Mouse (Mus musculus) c-Kit-positive CD71-positive TER-119-positive erythroid progenitor cells, embryonic 14.5 days (primary cell): Measurements from ENCODE around the gene Islr.
"Not testable (repeated sequence)": the region's sequence is repeated elsewhere in the genome, so short reads cannot be mapped to it uniquely, and the experiment has no call there.

Source experiments
- DNase-seq: peaks from one replicate; pipeline ENCODE4 v3.0.0-alpha.2; 2013; ENCODE audit warnings: low spot score

Islr gene

GRCm38 (mm10) chr9:58203516-58204447, at the start of gene Islr, which contains the start of gene Islr2:
Gene Islr, minus strand, starts transcription at chr9:58204306.
Gene Islr2, minus strand, starts transcription at chr9:58204319.
- DNase-seq = no peak

GRCm38 (mm10) chr9:58253805-58254122, 49.7 kb upstream of the Islr start:
- not testable (repeated sequence) for DNase-seq

- DNase-seq = peak; percentile 92
Measured at GRCm38 (mm10) chr9:58253033-58253804, 49.1 kb upstream of the Islr start, which contains the start of gene Stoml1. Gene Stoml1, plus strand, starts transcription at chr9:58253164.

GRCm38 (mm10) chr9:58250730-58251129, 46.6 kb upstream of the Islr start:
- DNase-seq = not testable (repeated sequence)

- no peak for DNase-seq
Measured at GRCm38 (mm10) chr9:58250322-58250721, 46.2 kb upstream of the Islr start.

GRCm38 (mm10) chr9:58249592-58250192, 45.6 kb upstream of the Islr start, which contains the start of gene Pml:
Gene Pml, minus strand, starts transcription at chr9:58249786.
- peak; percentile 78 for DNase-seq

GRCm38 (mm10) chr9:58248746-58249413, 44.8 kb upstream of the Islr start:
- DNase-seq = peak; percentile 31

GRCm38 (mm10) chr9:58247064-58247759, 43.1 kb upstream of the Islr start:
- peak; percentile 83 for DNase-seq

- peak; percentile 77 for DNase-seq
Measured at GRCm38 (mm10) chr9:58246083-58246591, 42.0 kb upstream of the Islr start.

- DNase-seq = no peak
Measured at GRCm38 (mm10) chr9:58243696-58244095, 39.6 kb upstream of the Islr start.

GRCm38 (mm10) chr9:58242696-58243095, 38.6 kb upstream of the Islr start:
- DNase-seq = no peak

GRCm38 (mm10) chr9:58241780-58242485, 37.8 kb upstream of the Islr start:
- no peak for DNase-seq

GRCm38 (mm10) chr9:58234502-58235015, 30.5 kb upstream of the Islr start:
- DNase-seq = no peak

- no peak for DNase-seq
Measured at GRCm38 (mm10) chr9:58232374-58232773, 28.3 kb upstream of the Islr start.

- DNase-seq = no peak
Measured at GRCm38 (mm10) chr9:58231746-58232145, 27.6 kb upstream of the Islr start.

- no peak for DNase-seq
Measured at GRCm38 (mm10) chr9:58228777-58229466, 24.8 kb upstream of the Islr start.

GRCm38 (mm10) chr9:58225915-58226913, 22.1 kb upstream of the Islr start:
- peak; percentile 80 for DNase-seq

- DNase-seq = no peak
Measured at GRCm38 (mm10) chr9:58224356-58224755, 20.2 kb upstream of the Islr start.
